Mouse (Mus musculus) lung, embryonic 14.5 days (tissue): Measurements from ENCODE around the gene Adgrl3. TPM values are rescaled to one million over a fixed set of nuclear protein-coding genes. Genes with fewer than 3 reads are reported as not detected.

Experiments used
- ATAC-seq: fragments of 200-750 bp; cut with Nextera tagmentation; 2 replicates; pipeline ENCODE4 v1.8.0; 2017; ENCODE audit warnings: mild to moderate bottlenecking, moderate TSS enrichment, moderate library complexity; ENCODE audit not compliant: insufficient read depth
- DNase-seq: peaks from one replicate; pipeline ENCODE4 v3.0.0-alpha.2; 2015
- H3K27ac ChIP-seq: fragments of 300-500 bp; sonication (generic); 2 replicates; pipeline ENCODE4 v1.5.1; 2014; ENCODE audit warnings: low read depth, mild to moderate bottlenecking, moderate library complexity
- H3K27me3 ChIP-seq: fragments of 300-500 bp; sonication (generic); 2 replicates; pipeline ENCODE4 v1.6.1; 2014; ENCODE audit warnings: low read length, control low read depth; ENCODE audit not compliant: insufficient read depth
- H3K36me3 ChIP-seq: fragments of 300-500 bp; sonication (generic); 2 replicates; pipeline ENCODE4 v1.6.1; 2014; ENCODE audit warnings: control low read depth; ENCODE audit not compliant: insufficient read depth
- H3K4me1 ChIP-seq: fragments of 300-500 bp; sonication (generic); 2 replicates; pipeline ENCODE4 v1.6.1; 2014; ENCODE audit warnings: antibody characterized with exemption, control low read depth; ENCODE audit not compliant: insufficient read depth
- H3K4me2 ChIP-seq: fragments of 300-500 bp; sonication (generic); 2 replicates; pipeline ENCODE4 v1.6.1; 2014; ENCODE audit warnings: mild to moderate bottlenecking
- H3K4me3 ChIP-seq: fragments of 300-500 bp; sonication (generic); 2 replicates; pipeline ENCODE4 v1.5.1; 2014; ENCODE audit warnings: low read depth, low read length
- H3K9ac ChIP-seq: fragments of 300-500 bp; sonication (generic); 2 replicates; pipeline ENCODE4 v1.6.1; 2014
- H3K9me3 ChIP-seq: fragments of 300-500 bp; sonication (generic); 2 replicates; pipeline ENCODE4 v1.6.1; 2016; ENCODE audit warnings: low read depth, low read length, control low read depth
- CTCF ChIP-seq: IDR thresholded peaks from 2 replicates; pipeline ENCODE4 v1.5.1; 2016; ENCODE audit warnings: antibody characterized with exemption, low read depth
- WGBS: fragments of 180-500 bp; shearing (Covaris S2); extraction: QIAGEN DNeasy Blood & Tissue Kit; methylation state at CpG from one replicate; pipeline ENCODE4 v1.1.7; 2014; 5-methylcytosine and 5-hydroxymethylcytosine counted together
- polyA plus RNA-seq: library from polyadenylated mRNA; unstranded; fragments of >200 nt; fragmentation: Nextera tagmentation; extraction: Ambion mirVana; gene quantifications from 2 replicates; pipeline ENCODE4 v1.2.1, GENCODE M21; 2014

Adgrl3 gene
- polyA plus RNA-seq, 1 experiment from 2014 or later = 19.6 TPM

DNA sequence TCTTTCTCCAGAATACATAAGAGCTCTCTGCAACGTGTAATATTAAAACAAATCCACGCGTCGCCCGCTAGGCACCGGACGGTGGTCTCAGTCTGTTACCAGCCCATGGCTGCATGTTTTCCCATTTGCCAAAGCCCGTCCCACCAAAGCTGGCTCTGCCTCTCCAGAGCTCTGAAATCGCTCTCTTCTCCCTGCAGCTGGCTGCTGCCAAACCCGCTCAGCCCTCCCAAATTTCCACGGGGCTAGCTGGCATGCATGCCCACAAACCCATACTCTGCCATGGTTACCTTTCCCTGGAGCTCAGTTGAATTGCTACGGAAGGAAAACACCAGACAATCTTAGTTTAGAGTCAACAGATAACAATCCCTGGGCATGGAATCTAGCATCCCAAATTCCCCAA is 139.1 kb downstream of the Adgrl3 start:
- no peak for DNase-seq
- H3K27me3 ChIP-seq = no peaks in the 10 kb centered on the region
- no peak overlapping the region for H3K27ac ChIP-seq
- H3K4me1 ChIP-seq = no peaks in the 10 kb centered on the region
- H3K4me2 ChIP-seq = no peak overlapping the region
- no peak for TF ChIP-seq CTCF
- no peak overlapping the region for H3K4me3 ChIP-seq
- no peaks in the 10 kb centered on the region for H3K36me3 ChIP-seq
- WGBS = 92% methylated on average over 12 of the region's 12 CpGs
- no peak for ATAC-seq
- H3K9me3 ChIP-seq = no peaks in the 10 kb centered on the region
- no peak overlapping the region for H3K9ac ChIP-seq

DNA sequence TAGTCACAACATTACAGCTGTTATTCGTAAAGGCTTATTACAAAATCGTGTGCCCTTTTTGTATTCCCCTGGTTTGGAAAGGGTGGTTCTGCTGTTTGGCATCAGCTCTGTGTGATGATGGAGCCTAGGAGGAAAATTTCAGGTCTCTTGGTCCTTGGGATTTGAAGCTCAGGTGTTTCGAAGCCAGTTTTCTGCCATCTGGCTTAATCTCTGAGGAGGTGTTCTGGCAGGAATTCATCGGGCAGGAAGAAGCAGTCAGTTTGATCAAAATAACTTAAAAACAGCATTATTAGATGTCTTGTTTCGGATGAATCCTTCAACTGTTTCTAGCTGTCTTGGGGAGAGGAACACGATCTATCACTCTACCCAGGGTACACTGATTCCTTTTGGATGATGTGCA is 140.5 kb downstream of the Adgrl3 start:
- no peaks in the 10 kb centered on the region for H3K27me3 ChIP-seq
- H3K4me3 ChIP-seq = no peak overlapping the region
- no peak for ATAC-seq
- H3K9ac ChIP-seq = no peak overlapping the region
- WGBS = 80% methylated on average over 6 of the region's 6 CpGs
- no peak overlapping the region for H3K27ac ChIP-seq
- no peaks in the 10 kb centered on the region for H3K9me3 ChIP-seq
- no peaks in the 10 kb centered on the region for H3K4me1 ChIP-seq
- no peak for TF ChIP-seq CTCF
- no peak overlapping the region for H3K4me2 ChIP-seq
- no peaks in the 10 kb centered on the region for H3K36me3 ChIP-seq
- DNase-seq = no peak

DNA sequence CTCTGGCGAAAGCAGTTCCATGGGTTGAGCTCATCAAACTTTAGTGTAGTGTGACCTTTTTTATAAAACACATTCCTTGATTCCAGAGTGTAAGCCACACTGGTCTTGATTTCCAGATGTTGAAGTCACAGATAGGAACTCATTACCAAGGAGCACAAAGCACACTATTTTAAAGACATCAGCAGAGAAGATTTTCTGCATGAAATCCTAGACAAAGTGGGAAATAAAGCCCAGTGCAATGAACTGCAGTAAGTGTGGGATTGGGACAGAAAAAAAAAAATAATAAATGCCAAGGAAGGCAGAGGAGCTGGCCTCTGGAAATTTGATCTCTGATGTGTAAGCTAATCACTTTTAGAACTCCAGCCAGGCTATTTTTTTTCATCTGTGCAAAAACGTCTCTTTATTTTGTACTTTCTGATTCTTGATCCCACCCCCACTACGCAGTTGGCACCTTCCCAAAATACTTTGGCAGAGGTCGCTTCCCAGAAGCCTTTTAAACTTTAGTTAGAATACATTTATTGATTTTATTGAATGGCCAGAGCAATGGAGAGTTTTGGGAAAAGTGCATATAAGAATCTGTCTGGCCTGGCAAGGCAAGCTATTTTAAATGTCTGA is 169.0 kb downstream of the Adgrl3 start:
- Histone ChIP-seq H3K27ac (peak overlapping the region; percentile 47; the same call in 1 of the 2 replicates), H3K4me2 (no peak overlapping the region), H3K9me3 (no peaks in the 10 kb centered on the region), H3K4me1 (no peaks in the 10 kb centered on the region; the same call in 1 of the 2 replicates), H3K36me3 (no peaks in the 10 kb centered on the region), H3K27me3 (no peaks in the 10 kb centered on the region), H3K4me3 (no peak overlapping the region), H3K9ac (no peak overlapping the region)
- 27% methylated on average over 4 of the region's 4 CpGs for WGBS
- no peak for ATAC-seq
- peak; percentile 82 for DNase-seq
- TF ChIP-seq CTCF = no peak

DNA sequence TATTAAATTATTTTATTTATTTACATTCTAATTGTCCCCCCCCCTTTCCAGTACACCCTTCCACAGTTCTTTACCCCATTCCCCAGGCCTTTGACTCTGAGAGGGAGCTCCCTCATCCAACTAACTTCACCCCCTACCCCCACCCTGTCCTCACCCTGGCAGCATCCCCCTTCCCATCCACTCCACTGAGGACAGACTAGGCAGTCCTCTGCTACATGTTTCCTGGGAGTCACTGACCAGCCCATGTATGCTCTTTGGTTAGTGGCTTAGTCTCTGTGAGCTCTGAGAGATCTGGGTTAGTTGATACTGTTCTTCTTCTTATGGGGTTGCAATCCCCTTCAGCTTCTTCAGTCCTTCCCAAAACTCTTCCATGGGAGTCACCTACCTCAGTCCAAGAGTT is 180.4 kb downstream of the Adgrl3 start:
- Histone ChIP-seq H3K27me3 (no peaks in the 10 kb centered on the region), H3K4me2 (no peak overlapping the region), H3K36me3 (no peaks in the 10 kb centered on the region), H3K4me1 (no peaks in the 10 kb centered on the region), H3K9me3 (no peaks in the 10 kb centered on the region), H3K27ac (no peak overlapping the region), H3K9ac (no peak overlapping the region), H3K4me3 (no peak overlapping the region)
- TF ChIP-seq CTCF = no peak
- ATAC-seq = no peak
- no peak for DNase-seq

DNA sequence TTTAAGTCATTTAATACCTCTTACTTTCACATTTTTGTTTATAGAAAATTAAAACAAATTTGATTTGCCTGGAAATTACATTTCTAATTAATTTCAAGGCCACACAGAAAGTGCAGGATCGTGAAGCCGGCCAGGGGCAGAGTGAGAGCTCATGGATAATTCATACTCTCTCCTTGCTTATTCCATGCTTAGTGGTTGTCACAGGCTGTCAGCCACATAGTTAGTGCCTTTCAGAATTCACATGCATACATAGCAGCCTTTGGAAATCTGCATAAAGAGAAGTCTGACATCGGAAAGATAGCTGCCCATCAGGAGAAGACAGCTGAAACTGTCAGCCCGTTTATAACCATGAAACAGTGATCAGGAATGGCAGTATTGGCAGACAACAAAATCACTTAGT is 181.9 kb downstream of the Adgrl3 start:
- Histone ChIP-seq H3K9me3 (no peaks in the 10 kb centered on the region), H3K4me1 (no peaks in the 10 kb centered on the region), H3K27me3 (no peaks in the 10 kb centered on the region), H3K36me3 (no peaks in the 10 kb centered on the region), H3K4me2 (no peak overlapping the region), H3K27ac (no peak overlapping the region), H3K9ac (no peak overlapping the region), H3K4me3 (no peak overlapping the region)
- DNase-seq = no peak
- no peak for TF ChIP-seq CTCF
- 77% methylated on average over 4 of the region's 4 CpGs for WGBS
- ATAC-seq = no peak

DNA sequence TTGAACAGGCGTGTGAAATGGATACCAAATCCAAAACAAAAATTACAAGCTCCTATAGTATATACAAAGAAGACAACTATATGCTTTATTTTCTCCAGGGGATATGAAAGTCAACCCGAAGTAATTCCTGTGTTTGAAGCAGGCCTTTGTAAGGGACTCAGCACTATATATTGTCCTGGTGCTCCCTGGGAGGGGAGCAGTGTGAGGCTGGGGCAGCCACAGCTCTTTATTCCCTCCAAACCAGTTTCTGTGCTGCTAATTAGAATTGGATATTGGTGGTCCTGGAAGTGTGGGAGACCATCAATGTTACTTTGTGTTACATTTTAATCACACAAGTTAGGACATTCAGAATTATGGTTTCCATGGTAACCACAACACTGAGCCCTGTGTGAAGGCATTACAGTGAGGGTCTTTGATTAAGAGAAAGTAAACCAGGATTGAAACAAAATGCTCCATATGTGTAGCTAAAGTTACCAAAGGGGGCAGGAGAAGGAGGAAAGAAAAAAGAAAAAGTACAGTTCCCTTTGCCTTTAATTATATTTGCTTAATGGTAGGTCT is 198.6 kb downstream of the Adgrl3 start:
- WGBS = 73% methylated on average over 2 of the region's 2 CpGs
- Histone ChIP-seq H3K36me3 (no peaks in the 10 kb centered on the region), H3K4me1 (no peaks in the 10 kb centered on the region), H3K9ac (no peak overlapping the region), H3K27ac (no peak overlapping the region), H3K4me2 (no peak overlapping the region), H3K27me3 (no peaks in the 10 kb centered on the region), H3K4me3 (no peak overlapping the region), H3K9me3 (no peaks in the 10 kb centered on the region)
- ATAC-seq = no peak
- TF ChIP-seq CTCF = no peak
- DNase-seq = no peak

DNA sequence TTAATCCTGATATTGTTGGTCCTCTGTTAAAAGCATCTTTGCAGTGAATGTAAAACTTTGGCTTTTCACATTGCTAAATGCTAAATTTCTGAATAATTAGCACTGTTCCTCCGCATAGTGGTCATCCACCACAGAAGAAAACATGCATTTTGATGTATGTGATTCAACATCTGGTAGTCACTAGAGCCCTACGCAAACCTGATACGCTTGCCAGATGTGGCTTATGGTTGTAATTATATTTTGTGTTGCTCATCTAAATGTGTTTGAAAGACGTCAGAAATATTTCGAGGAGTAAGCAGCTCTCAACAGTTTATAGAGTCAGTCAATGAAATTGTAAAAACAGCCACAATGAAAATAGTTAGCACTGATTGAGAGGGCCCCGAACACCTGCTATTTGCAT is 204.5 kb downstream of the Adgrl3 start:
- no peak overlapping the region for H3K4me2 ChIP-seq
- H3K9ac ChIP-seq = no peak overlapping the region
- no peaks in the 10 kb centered on the region for H3K4me1 ChIP-seq
- WGBS = 76% methylated on average over 6 of the region's 6 CpGs
- no peak for DNase-seq
- no peak for TF ChIP-seq CTCF
- H3K4me3 ChIP-seq = no peak overlapping the region
- no peaks in the 10 kb centered on the region for H3K27me3 ChIP-seq
- no peak overlapping the region for H3K27ac ChIP-seq
- ATAC-seq = no peak
- H3K9me3 ChIP-seq = no peaks in the 10 kb centered on the region
- no peaks in the 10 kb centered on the region for H3K36me3 ChIP-seq
